Mouse (Mus musculus) midbrain, embryonic 11.5 days (tissue): ENCODE data around the gene Cbfb. TPM values are rescaled to one million over a fixed set of nuclear protein-coding genes. Genes with fewer than 3 reads are reported as not detected.

Experiments used
- ATAC-seq: fragments of 200-750 bp; cut with Nextera tagmentation; 2 replicates; pipeline ENCODE4 v1.8.0; 2017; ENCODE audit warnings: moderate TSS enrichment, moderate library complexity; ENCODE audit not compliant: low FRiP score
- DNase-seq: peaks from one replicate; pipeline ENCODE4 v3.0.0; 2015; ENCODE audit warnings: low spot score; ENCODE audit errors: missing footprints
- H3K27ac ChIP-seq: fragments of 300-500 bp; sonication (generic); 2 replicates; pipeline ENCODE4 v1.5.1; 2014; ENCODE audit warnings: low read depth, low read length
- H3K27me3 ChIP-seq: fragments of 300-500 bp; sonication (generic); 2 replicates; pipeline ENCODE4 v1.6.1; 2014; ENCODE audit warnings: mild to moderate bottlenecking, low read length, moderate library complexity, mixed read lengths; ENCODE audit not compliant: control insufficient read depth, insufficient read depth
- H3K36me3 ChIP-seq: fragments of 300-500 bp; sonication (generic); 2 replicates; pipeline ENCODE4 v1.6.1; 2014; ENCODE audit warnings: mild to moderate bottlenecking, low read length, moderate library complexity, mixed read lengths; ENCODE audit not compliant: control insufficient read depth, insufficient read depth
- H3K4me1 ChIP-seq: fragments of 300-500 bp; sonication (generic); 2 replicates; pipeline ENCODE4 v1.6.1; 2014; ENCODE audit warnings: low read length; ENCODE audit not compliant: control insufficient read depth, insufficient read depth
- H3K4me2 ChIP-seq: fragments of 300-500 bp; sonication (generic); 2 replicates; pipeline ENCODE4 v1.6.1; 2014; ENCODE audit warnings: mild to moderate bottlenecking, moderate library complexity
- H3K4me3 ChIP-seq: fragments of 300-500 bp; sonication (generic); 2 replicates; pipeline ENCODE4 v1.5.1; 2014; ENCODE audit warnings: low read depth, low read length
- H3K9ac ChIP-seq: fragments of 300-500 bp; sonication (generic); 2 replicates; pipeline ENCODE4 v1.6.1; 2014; ENCODE audit warnings: low read length
- H3K9me3 ChIP-seq: fragments of 300-500 bp; sonication (generic); 2 replicates; pipeline ENCODE4 v1.6.1; 2016; ENCODE audit warnings: low read length; ENCODE audit not compliant: control insufficient read depth
- WGBS: fragments of 180-500 bp; shearing (Covaris S2); extraction: QIAGEN DNeasy Blood & Tissue Kit; methylation state at CpG from one replicate; pipeline ENCODE4 v1.1.7; 2014; 5-methylcytosine and 5-hydroxymethylcytosine counted together
- polyA plus RNA-seq: library from polyadenylated mRNA; unstranded; fragments of >200 nt; fragmentation: Nextera tagmentation; extraction: Ambion mirVana; gene quantifications from 2 replicates; pipeline ENCODE4 v1.2.1, GENCODE M21; 2014

The Cbfb gene
- polyA plus RNA-seq, 1 experiment from 2014 or later: 49.8 TPM

- 90% methylated on average over 10 of the region's 10 CpGs for WGBS
- Histone ChIP-seq H3K4me2 (no peak overlapping the region), H3K27me3 (peaks cover 19% of the 10 kb centered on the region), H3K4me1 (peaks cover 7% of the 10 kb centered on the region; the same call in 1 of the 2 replicates), H3K4me3 (no peak overlapping the region), H3K9me3 (no peaks in the 10 kb centered on the region), H3K9ac (no peak overlapping the region), H3K27ac (no peak overlapping the region), H3K36me3 (peaks cover 20% of the 10 kb centered on the region)
- peak; percentile 75 for DNase-seq
- ATAC-seq: no peak
Observed at GRCm38 (mm10) chr8:105252680-105253537, 82.4 kb downstream of the Cbfb start.

GRCm38 (mm10) chr8:105253766-105254151 is 83.3 kb downstream of the Cbfb start:
- ATAC-seq (peak; percentile 38), DNase-seq (no peak)
- Histone ChIP-seq H3K27ac (no peak overlapping the region), H3K4me2 (peak overlapping the region; percentile 97), H3K27me3 (peaks cover 27% of the 10 kb centered on the region), H3K9ac (0 out of 2 replicates have a peak overlapping the region, but pooled peaks have one; percentile 16), H3K9me3 (no peaks in the 10 kb centered on the region), H3K36me3 (peaks cover 20% of the 10 kb centered on the region), H3K4me1 (peaks cover 10% of the 10 kb centered on the region), H3K4me3 (peak overlapping the region; percentile 51; the same call in 1 of the 2 replicates)
- 29% methylated on average over 20 of the region's 20 CpGs for WGBS

GRCm38 (mm10) chr8:105254152-105254965 is 83.9 kb downstream of the Cbfb start:
- peaks cover 33% of the 10 kb centered on the region for H3K27me3 ChIP-seq

GRCm38 (mm10) chr8:105254966-105255350 is 84.5 kb downstream of the Cbfb start, which contains the start of gene B3gnt9:
B3gnt9 (minus strand) TSS chr8:105255153.
- WGBS: 2% methylated on average over 14 of the region's 14 CpGs
- no peak within 1 kb of the TSS for H3K27ac ChIP-seq
- H3K9me3 ChIP-seq: no peaks in the 10 kb centered on the region
- peak; percentile 92 for DNase-seq
- H3K36me3 ChIP-seq: peaks cover 9% of the 10 kb centered on the region; the same call in 1 of the 2 replicates
- H3K4me1 ChIP-seq: peaks cover 20% of the 10 kb centered on the region
- peak; percentile 28 for ATAC-seq
- peak within 1 kb of the TSS; percentile 51 for H3K4me3 ChIP-seq
- H3K9ac ChIP-seq: peak within 1 kb of the TSS; percentile 65
- peaks cover 39% of the 10 kb centered on the region for H3K27me3 ChIP-seq
- peak within 1 kb of the TSS; percentile 97 for H3K4me2 ChIP-seq

More at GRCm38 (mm10) chr8:105254152-105254965, 83.9 kb downstream of the Cbfb start:
- Histone ChIP-seq H3K4me3 (peak overlapping the region; percentile 51), H3K4me1 (peaks cover 16% of the 10 kb centered on the region), H3K36me3 (peaks cover 15% of the 10 kb centered on the region), H3K9me3 (no peaks in the 10 kb centered on the region), H3K27ac (no peak overlapping the region), H3K4me2 (peak overlapping the region; percentile 97), H3K9ac (peak overlapping the region; percentile 65)
- peak; percentile 82 for ATAC-seq
- under 1% methylated on average over 67 of the region's 74 CpGs for WGBS
- peak; percentile 98 for DNase-seq

- WGBS: 61% methylated on average over 7 of the region's 7 CpGs
Observed at GRCm38 (mm10) chr8:105257318-105258114, 87.0 kb downstream of the Cbfb start.

GRCm38 (mm10) chr8:105258911-105259720 is 88.6 kb downstream of the Cbfb start:
- peak; percentile 54 for ATAC-seq
- 2% methylated on average over 55 of the region's 55 CpGs for WGBS
- Histone ChIP-seq H3K27ac (no peak overlapping the region), H3K4me1 (peaks cover 20% of the 10 kb centered on the region), H3K27me3 (peaks cover 67% of the 10 kb centered on the region), H3K4me3 (peak overlapping the region; percentile 38), H3K9ac (peak overlapping the region; percentile 24; the same call in 1 of the 2 replicates), H3K9me3 (no peaks in the 10 kb centered on the region; the same call in 1 of the 2 replicates), H3K4me2 (peak overlapping the region; percentile 67), H3K36me3 (no peaks in the 10 kb centered on the region)
- DNase-seq: peak; percentile 96

More at GRCm38 (mm10) chr8:105257318-105258114, 87.0 kb downstream of the Cbfb start:
- Histone ChIP-seq H3K4me1 (peaks cover 20% of the 10 kb centered on the region), H3K4me3 (no peak overlapping the region), H3K27me3 (peaks cover 54% of the 10 kb centered on the region), H3K4me2 (no peak overlapping the region), H3K9me3 (no peaks in the 10 kb centered on the region), H3K27ac (no peak overlapping the region), H3K9ac (no peak overlapping the region), H3K36me3 (no peaks in the 10 kb centered on the region)
- ATAC-seq: no peak
- DNase-seq: peak; percentile 57

GRCm38 (mm10) chr8:105259721-105260320 is 89.3 kb downstream of the Cbfb start:
- Histone ChIP-seq H3K4me2 (peak overlapping the region; percentile 67), H3K27me3 (peaks cover 74% of the 10 kb centered on the region), H3K4me1 (peaks cover 17% of the 10 kb centered on the region), H3K27ac (no peak overlapping the region), H3K36me3 (no peaks in the 10 kb centered on the region), H3K9ac (peak overlapping the region; percentile 24; the same call in 1 of the 2 replicates), H3K4me3 (peak overlapping the region; percentile 38), H3K9me3 (no peaks in the 10 kb centered on the region; the same call in 1 of the 2 replicates)
- peak; percentile 62 for ATAC-seq
- 4% methylated on average over 30 of the region's 30 CpGs for WGBS
- DNase-seq: peak; percentile 98
